Mouse (Mus musculus) adrenal gland, postnatal 4 days (tissue): Measurements from ENCODE around the gene Nexn. TPM values are rescaled to one million over a fixed set of nuclear protein-coding genes. Genes with fewer than 3 reads are reported as not detected.
A peak's percentile ranks its signal among the peaks of the same experiment; 100 is the strongest.

Experiments
- DNase-seq, 2 experiments: peaks; one replicate each; pipeline ENCODE4 v3.0.0; 2021 to 2022; ENCODE audit warnings: low spot score in 2 of 2, mixed read lengths in 2 of 2
- total RNA-seq, 2 experiments: library from RNA; stranded (reverse); gene quantifications; 2 replicates each; pipeline ENCODE4 v1.2.3; 2021

Gene Nexn
- total RNA-seq, 2 experiments from 2014 or later = 8.2 to 14.1 TPM

DNA sequence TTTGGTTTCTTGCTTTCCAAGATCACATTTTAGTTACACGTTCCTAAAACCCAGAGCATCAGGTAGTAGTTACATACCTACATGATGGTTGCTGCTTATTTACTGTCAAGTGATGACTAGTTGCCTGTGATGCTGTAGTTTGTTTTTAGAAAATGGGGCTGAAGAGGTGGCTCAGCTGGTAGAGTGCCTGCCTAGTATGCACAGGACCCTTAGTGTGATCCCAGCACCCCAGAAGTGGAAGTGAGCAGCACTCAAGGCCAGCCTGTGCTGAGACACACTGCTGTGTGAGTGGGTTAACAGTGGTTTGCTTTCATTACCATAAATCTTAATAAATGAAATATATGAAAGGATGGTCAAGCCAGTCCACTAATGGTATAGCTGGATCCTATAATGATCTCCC is 26.6 kb downstream of the Nexn start:
- DNase-seq = no peak

DNA sequence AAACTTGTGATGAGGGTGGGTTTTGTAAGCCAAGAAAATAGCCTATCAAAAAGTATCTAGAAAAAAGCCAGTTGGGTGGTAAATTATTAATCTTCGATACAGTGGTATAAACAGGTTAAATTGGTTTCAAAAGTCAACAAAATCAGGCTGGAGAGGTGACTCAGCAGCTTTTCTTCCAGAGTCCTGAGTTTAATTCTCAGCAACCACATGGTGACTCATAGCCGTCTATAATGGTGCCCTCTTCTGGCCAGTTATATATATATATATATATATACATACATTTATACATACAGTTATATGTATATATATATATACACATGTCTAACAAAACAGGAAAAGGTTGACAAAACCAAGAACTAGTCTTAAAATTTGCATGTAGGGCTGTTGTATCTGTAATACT is 27.3 kb downstream of the Nexn start:
- DNase-seq = no peak

DNA sequence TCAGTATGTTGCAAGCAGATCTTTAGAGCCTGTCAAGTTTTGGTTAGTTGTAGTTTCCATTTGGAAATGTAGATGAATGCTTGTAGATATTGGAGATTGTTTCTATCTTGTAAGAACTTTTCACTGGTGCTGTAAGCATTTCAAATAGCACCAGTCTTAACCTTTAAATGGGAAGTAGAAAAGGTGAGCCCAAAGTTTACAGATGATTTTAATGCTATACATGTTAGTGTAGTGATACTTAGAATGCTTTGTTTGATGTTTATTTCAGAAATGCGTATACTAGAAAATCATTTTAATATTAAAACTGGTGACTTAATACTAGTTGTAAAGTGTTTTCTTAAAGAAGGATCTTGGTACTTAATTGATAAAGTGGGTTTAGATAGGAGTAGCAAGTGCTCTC is 30.3 kb downstream of the Nexn start:
- DNase-seq = no peak

DNA sequence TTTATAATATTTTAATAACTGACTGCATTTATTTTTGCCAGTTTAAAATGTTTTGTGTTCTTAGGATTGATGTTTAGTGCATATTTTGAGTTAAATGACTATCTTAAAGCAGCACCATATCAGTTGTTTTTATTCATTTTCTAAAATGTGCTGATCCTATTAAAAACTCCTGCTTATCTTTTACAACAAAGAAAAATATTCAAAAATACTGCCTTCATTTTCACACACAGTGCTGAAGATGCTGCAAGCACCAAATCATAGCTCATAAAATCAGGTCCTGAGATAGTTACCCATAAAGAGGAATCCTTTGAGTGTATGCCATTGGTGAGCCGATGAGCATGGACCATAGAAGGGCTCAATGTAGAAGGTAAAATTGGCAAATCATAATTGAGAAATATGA is 30.9 kb downstream of the Nexn start:
- no peak for DNase-seq

DNA sequence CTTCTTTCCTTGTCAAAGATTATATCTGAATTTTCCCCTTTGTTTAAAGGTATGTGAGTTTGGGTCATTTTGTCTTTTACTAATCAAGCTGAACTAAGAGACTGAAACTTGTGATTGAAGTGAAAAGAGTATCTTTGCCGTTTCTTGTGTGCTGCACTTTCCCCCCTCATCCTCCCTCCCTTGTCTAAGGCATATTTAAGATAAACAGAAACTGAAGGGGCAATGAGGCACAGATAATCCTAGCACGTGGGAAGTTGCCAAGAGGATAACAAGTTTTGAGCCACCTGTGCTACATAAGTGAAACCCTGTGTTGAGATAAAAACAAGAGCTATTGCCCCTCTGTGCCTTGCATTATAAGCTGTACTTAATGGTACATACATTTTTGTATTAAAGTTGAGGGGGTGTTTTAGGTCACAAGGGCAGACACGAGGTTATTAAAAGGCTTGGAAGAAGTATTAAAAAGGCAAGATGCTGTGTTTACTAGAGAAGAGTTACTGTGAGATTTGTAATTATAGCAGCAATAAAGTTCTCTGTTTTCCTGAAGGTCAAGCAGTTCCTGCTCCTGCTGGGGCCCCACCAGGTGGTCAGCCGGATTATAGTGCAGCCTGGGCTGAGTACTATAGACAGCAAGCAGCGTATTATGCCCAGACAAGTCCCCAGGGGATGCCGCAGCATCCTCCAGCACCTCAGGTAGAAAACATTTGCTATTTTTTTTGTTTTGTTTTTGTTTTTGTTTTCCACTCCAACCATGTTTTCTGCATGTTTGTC is 34.6 kb downstream of the Nexn start:
- no peak for DNase-seq

DNA sequence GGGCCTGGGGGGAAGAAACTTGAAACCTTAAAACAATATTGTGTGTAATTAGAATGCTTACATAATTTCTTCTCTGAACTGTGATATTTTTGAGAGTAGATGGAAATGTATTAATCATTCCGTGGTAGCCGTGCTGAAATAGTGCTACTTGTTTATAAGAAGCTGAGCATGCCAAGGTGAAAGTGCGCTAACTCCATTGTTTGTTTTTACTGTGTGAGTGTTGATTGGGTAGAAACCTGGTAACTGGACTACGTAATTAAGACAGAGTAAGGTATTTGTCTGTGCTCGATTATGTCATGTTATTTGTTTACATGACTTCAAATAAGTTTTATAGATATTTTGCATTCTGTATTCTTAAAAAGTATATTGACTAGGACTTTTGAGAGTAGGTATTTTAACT is 36.9 kb downstream of the Nexn start:
- no peak for DNase-seq

DNA sequence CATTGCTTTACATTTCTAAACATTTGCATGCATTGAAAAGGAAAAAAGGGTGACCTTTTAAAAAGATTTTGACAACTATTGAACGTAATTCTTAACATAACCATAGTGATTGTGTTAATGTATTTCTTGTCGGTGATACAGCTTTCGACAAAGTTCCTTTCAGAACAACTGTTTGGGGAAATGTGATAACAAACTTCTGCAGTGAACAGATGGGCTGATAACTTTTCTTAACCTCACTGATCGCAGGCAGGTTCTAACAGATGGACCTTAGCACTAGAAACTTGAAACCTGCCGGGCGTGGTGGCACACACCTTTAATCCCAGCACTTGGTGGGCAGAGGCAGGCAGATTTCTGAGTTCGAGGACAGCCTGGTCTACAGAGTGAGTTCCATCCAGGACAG is 37.3 kb downstream of the Nexn start:
- no peak for DNase-seq

DNA sequence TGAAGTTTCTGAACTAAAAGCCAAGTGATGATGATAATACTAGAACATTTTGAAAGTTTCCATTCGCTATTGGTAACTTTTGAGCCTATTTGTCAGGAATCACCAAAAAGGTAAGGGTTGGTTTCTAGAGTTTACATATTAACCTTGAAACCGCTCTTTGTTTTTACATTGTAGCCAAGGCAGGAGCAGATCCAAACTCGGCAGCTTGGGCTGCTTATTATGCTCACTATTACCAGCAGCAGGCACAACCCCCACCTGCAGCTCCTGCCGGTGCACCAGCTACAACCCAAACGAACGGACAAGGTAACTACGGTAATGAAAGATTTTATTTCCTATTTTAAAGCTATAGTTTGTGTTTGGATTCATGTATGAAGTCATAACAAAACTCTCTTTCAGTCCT is 40.2 kb downstream of the Nexn start:
- DNase-seq = no peak

DNA sequence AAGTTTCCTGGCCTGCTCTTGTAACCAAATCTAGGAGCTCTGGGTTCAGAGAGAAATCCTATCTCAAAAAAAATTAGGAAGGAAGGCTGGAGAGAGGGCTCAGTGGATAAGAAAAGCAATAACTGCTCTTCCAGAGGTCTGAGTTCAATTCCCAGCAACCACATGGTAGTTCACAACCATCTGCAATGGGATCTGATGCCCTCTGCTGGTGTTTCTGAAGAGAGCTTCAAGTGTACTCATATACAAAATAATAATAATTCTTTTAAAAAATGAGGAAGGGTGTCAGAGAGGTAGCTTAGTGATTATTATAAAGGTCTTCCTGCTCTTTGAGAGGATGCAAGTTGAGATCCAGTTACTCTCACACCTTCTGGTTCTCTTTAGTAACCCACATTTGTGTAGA is 41.2 kb downstream of the Nexn start:
- no peak for DNase-seq

DNA sequence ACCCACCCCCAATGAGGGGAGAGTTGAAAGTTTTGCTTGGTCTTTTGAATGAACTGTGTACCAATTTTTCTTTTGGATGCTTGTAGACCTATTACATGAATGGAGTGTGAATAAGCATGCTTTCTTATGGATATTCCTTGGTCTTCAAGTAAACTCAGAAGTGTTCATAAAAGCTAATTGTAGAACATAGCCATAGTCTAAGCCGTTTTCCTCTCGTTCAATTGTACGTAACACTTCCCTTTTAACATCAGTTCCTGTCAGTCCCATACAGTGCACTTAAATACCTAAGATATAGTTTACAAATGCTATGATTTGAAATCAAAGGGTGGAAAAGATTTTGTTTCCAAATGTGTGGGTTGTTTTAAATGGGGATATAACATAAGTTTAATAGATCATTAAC is 52.7 kb downstream of the Nexn start:
- no peak for DNase-seq

DNA sequence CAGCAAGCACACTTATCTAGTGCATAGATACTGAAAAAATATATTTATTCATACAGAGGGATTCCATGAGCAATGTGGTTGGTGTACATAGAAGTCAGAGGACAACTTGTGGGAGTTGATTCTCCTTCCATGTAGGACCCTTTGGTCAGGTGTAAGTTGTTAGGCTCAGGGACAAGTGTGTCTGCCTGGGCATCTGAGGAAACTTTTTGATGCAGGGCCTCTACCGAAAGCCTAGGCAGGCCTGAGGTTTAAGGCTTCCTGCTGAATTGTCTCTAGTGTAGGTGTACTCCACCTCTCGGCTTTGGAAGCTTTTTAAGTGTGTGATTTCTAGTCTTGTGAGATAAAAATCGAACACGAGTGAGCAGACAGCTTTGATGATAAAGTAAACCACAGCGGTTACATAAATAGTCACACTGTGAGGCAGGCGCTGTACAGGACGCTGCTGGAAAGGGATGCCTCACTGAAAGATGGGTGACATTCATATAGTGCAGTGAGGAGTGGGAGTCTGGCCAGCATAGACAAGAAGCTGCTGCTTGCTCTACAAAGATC is 54.3 kb downstream of the Nexn start:
- no peak for DNase-seq

DNA sequence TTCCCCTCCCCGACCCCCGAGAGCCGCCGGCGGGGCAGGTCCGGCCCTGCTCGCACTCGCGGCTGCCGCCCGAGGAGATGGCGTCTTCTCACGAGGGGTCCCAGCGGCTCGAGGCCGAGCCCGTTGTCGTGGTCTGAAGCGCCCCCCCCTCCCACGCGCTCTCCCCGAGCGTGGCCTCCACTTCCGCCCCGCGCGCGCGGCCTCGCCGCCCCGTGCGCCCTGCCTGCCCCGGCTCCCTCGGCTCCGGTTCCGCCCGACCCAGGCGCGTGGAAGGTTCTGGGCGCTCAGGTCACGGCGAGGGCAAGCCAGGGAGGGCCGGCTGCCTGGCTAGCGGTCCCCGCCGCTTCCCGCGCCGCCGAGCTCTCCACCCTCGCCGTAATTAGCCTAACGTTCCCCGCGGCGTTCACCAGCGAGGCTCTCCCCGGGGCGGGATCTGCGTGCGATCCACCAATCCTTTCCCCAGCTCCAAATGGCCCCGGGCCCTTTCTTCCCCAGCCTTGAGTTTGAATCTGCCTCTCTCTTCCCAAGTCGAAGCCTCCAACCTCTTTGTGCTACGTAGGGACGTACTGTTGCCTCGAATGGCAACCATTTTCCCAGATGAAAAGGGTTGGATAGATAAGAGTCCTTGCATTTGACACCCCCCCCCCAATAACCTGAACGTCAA is 55.3 kb downstream of the Nexn start:
- peak; percentile 49 to 65 for DNase-seq

DNA sequence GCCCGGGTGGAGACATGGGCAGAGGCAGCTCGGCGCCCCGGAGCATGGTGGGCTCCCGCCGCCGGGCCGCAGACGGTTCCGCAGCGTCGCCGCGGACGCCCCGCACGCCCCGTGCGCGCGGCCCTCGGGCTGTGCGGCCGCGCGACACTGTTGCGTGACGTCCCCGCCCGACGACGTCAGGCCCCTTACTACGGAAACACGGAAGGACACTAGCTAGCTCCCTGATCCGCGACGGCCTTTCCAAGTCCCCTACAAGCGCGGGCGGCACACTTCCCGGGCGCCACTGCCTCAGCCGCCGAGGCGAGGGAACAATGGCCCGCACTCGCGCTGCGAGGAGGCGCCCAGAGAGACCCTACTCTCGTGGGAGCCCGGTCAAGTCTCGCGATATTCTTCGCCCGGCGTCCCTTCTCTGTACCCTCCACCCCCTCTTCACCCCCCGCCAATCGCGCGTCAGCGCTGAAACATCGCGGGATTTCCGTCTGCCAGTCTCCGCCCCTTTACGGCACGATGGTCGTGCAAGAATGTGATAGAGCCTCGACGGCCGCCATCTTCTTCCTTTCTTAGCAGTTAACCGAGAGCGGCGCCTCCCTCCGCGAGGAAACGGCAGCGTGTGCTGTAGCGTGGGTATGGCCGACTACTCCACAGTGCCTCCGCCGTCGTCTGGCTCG is 56.0 kb downstream of the Nexn start, which contains the start of the genes Dnajb4 and Fubp1:
Gene Dnajb4, minus strand, starts transcription at position 336 of the 668 bp plus-strand sequence.
Gene Fubp1, plus strand, starts transcription at position 456 of the 668 bp plus-strand sequence.
- peak; percentile 100 for DNase-seq

DNA sequence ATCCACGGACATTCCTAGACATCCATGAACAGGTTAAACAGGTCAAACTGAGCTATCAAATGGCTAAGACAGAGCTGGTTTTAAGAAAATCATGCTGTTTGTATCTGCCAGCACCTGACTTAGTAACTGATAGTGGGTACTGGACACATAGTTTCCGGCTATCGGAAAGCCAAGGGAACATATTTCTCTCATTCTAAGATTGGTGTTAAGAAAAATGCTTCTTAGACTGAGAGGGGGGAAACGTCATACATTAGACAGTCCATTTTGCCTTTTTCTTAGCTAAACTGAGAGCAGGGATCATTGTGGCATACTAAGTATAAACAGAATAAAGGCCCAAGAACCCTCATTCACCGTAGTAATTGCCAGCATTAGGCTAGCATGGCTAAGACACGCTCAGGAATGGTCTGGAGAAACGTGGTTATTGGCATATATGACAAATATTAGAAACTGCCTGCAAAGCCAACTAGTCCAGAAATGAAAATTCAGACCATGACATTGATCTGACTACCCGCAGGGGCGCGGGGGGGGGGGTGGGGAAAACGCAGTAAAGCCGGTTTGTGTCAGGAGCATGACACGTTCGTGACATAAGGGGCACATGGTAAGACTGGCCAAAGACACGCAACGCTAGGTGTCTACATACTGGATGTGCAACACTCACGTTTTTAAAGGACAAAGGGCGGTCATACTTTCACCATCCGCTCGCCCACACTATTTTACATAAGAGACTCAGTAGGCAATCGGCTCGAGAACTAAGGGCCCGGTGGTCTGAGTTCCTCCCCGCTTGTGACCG is 56.8 kb downstream of the Nexn start:
- peak; percentile 10 to 33 for DNase-seq

DNA sequence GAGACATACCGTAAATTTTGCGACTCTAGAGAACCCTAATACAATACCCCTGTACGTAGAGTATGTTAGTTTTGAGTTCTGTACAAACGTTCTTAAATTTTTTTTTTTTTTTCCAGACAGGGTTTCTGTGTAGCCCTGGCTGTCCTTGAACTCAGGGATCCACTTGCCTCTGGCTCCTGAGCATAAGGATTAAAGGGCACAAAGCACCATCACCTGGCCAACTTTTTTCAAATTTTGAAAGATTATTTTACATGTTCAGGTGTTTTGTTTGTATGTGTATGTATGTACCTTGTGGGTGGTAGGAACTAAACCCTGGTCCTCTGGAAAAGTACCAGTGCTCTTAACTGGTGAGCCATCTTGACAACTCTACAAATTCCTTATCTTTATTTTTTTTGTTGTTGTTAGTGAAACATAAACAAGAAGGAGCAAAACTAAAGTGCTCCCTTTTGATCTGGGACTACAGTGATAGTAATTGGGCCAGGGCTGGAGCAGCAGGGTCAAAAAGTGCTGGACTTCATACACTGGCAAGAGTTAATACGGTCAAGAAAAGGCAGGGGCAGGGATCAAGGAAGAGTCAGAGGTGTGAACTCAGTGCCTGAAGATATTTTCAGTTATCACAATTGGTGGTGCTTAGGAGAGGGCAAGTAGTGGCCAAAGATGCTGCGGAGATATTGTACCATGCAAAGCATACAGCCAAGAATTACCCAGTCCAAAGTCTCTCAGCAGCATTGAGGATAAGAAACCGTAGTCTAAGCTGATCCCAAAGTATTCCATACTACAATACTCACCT is 57.9 kb downstream of the Nexn start:
- no peak for DNase-seq

DNA sequence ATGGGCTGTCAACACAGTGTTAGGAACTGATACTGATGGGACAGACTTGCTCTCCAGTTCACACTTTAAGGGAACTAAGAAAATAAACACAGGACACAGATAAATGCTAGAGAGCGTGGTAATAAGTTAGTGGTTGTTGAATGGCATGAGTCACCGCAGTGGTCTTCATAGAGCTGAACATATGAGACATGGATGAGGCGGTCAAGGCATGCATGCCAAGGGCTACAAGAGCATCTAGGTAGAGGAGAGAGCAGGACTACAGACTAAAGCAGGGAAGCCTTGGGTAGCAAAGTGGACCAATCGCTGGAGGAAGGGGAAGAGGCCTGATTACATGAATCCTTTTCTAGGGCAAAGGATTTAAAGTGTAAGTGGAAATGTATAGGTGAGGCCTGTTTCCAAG is 59.0 kb downstream of the Nexn start:
- no peak for DNase-seq

DNA sequence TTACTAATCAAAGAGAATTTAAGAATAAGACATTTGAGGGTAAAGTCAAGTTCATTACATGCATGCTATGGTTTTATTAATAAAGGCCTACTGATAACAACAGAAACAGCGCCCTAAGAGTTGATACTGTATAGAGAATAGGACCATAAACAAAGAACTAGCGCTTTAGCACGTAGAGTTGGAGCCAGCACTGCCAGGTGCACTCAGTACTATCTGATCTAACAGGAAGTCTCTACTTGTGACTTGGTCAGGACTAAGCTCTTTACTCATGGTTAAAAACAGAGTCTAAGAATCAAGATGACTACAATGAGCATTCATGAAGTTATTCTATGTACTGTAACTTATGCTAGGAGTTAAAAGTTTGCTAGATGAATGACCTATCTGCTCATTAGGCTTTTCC is 61.6 kb downstream of the Nexn start:
- DNase-seq = no peak

DNA sequence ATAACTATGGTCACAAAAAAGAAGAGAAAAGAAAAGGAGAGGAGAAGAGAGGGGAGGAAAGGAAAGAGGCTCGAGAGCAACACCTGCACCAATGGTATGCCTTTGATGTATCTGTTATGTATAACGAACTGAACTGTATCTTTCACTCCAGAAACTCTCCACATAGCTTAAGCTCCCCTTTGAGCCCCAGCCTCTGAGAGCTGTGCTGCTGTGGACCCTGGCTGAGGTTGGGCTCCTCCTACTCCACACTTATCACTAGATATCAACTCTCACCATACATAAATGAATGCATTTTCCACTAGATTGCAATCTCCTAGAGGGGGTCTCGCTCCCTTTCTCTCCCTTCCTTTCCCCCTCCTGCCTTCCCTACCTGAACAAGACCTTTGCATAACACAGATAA is 62.2 kb downstream of the Nexn start:
- no peak for DNase-seq

DNA sequence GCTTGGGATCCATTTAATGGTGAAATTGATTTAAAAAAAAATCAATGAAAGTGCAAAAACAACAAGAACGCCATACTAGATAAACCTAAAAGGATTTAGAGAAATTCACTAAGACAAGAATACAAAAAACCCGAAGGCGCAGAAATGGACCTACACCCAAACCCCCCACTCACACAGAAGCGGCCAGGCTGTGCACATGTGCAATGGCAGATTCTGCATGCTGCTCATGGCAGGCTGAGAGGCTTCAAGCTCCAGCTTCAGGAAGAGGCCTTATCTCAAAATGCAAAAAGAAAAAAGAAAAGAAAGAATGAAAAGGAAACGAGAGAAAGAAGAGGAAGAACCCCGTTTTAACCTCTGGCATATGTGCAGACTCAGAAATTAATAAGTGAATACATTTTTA is 62.7 kb downstream of the Nexn start:
- no peak for DNase-seq

DNA sequence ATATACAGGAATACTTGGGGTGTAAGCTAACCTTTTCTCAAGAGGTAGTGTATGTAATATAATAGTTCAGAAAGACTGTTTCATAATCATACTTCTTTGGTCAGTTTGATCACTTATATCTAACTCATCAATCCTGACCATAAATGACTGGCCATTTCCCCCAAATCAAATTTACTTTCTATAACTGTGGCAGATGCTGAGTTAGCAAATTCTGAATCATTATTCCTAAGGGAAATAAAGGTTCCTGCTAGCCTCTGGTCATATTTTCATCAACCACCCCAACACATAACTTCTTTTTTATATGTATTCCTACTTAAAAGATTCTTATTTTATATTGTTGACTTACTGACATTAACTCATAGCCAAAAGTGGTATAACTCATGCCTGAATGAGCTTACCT is 63.2 kb downstream of the Nexn start:
- no peak for DNase-seq
